Comparison of ENCODE assay signal across 9 mouse cellular contexts in the genomic region with DNA sequence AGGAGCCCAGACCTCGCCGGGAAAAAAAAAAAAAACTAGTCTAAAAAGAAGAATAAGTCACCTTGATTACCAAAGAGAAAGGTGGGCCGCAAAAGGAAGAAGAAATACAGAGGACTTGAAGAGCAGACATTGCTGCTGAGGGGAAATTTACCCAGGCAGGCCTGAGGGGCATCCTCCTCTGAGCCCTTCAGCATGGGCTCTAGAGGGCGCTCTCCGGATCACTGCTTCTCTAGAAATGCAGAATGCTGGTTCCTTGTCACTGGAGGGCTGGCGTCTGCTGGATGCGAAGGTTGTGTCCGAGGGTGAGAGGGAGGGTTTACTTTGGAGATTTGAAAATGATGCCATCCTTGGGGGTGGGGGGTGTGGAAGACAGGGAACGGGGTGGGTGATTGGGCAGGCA.
DNase-seq lines count a peak whose midpoint lies in the region; ATAC-seq lines count a peak whose summit lies in the region.
"Had no signal": no experiment of that assay in that cellular context is flagged by ENCODE, and none has a peak within 500 bp of the region (broad histone marks: within the 10 kb centered on the region; RNA-seq: fewer than 3 reads in every experiment).

No protein-coding gene starts in this region.

- no peaks in the 10 kb centered on the region for H3K36me3 ChIP-seq in midbrain, embryonic 11.5 days (ENCODE audit: control insufficient read depth, insufficient read depth, low read length)
- no peaks in the 10 kb centered on the region for H3K36me3 ChIP-seq in midbrain, embryonic 10.5 days

- ATAC-seq in midbrain, embryonic 11.5 days (ENCODE audit: low FRiP score): no peak
- no peak for ATAC-seq in erythroid progenitor cell, adult 5-6 weeks (replicated peaks; ENCODE audit: low FRiP score, poor library complexity, severe bottlenecking)

- no peaks in the 10 kb centered on the region for H3K9me3 ChIP-seq in midbrain, embryonic 11.5 days (ENCODE audit: control insufficient read depth, low read length)
- H3K9me3 ChIP-seq in midbrain, embryonic 10.5 days (replicated peaks): no peaks in the 10 kb centered on the region

- WGBS in midbrain, embryonic 11.5 days: 48% methylated on average over 9 of the region's 9 CpGs
- 52% methylated on average over 9 of the region's 9 CpGs for WGBS in midbrain, embryonic 10.5 days

- no peak overlapping the region for H3K4me2 ChIP-seq in midbrain, embryonic 11.5 days

- peak; percentile 79 for DNase-seq in heart, adult 11 months
- no peak for DNase-seq in heart, adult 18-20 months
- DNase-seq in midbrain, embryonic 11.5 days (ENCODE audit: low spot score, missing footprints): peak; percentile 78
- DNase-seq in midbrain, embryonic 10.5 days (ENCODE audit: low spot score): no peak
- peak; percentile 62 for DNase-seq in ZHBTc4 (ENCODE audit: low read depth, low spot score)
- DNase-seq in lung, postnatal 10 days: peak; percentile 13
- no peak for DNase-seq in yolk sac, embryonic 10.5 days (ENCODE audit: low spot score)

- no peak overlapping the region for H3K4me3 ChIP-seq in midbrain, embryonic 11.5 days (ENCODE audit: low read depth, low read length)
- H3K4me3 ChIP-seq in midbrain, embryonic 10.5 days: no peak overlapping the region
- H3K4me3 ChIP-seq: megakaryocyte, embryonic 14.5 days had no signal

- no peaks in the 10 kb centered on the region for H3K27me3 ChIP-seq in midbrain, embryonic 11.5 days (ENCODE audit: control insufficient read depth, insufficient read depth, low read length)
- no peaks in the 10 kb centered on the region for H3K27me3 ChIP-seq in midbrain, embryonic 10.5 days (ENCODE audit: low read depth, poor library complexity, severe bottlenecking)
- H3K27me3 ChIP-seq: megakaryocyte, embryonic 14.5 days had no signal

- H3K9ac ChIP-seq in midbrain, embryonic 11.5 days (ENCODE audit: low read length): no peak overlapping the region

- no peak overlapping the region for H3K27ac ChIP-seq in midbrain, embryonic 11.5 days (ENCODE audit: low read depth, low read length)
- no peak overlapping the region for H3K27ac ChIP-seq in midbrain, embryonic 10.5 days (replicated peaks)

- 0 out of 2 replicates have a peak, but pooled peaks cover 2% of the 10 kb centered on the region for H3K4me1 ChIP-seq in midbrain, embryonic 11.5 days (ENCODE audit: control insufficient read depth, insufficient read depth, low read length)
- H3K4me1 ChIP-seq in midbrain, embryonic 10.5 days: peaks cover 7% of the 10 kb centered on the region
- H3K4me1 ChIP-seq: megakaryocyte, embryonic 14.5 days had no signal

Comparison
In these comparisons a context has a peak if more than half of its experiments do, and no peak if none do; other contexts are left out.
1. DNase-seq: peak in heart, adult 11 months (single experiment), midbrain, embryonic 11.5 days (single experiment), ZHBTc4 (single experiment) and lung, postnatal 10 days (single experiment); none in heart, adult 18-20 months (0 of 2), midbrain, embryonic 10.5 days (single experiment) and yolk sac, embryonic 10.5 days (single experiment).